Mouse (Mus musculus) bone marrow macrophage, adult 2 months (primary cell): Measurements from ENCODE around the gene Ltbp1.

Experiments
- CTCF ChIP-seq: IDR thresholded peaks from 2 replicates; pipeline ENCODE4 v1.5.1; 2012; ENCODE audit warnings: low read depth, mild to moderate bottlenecking, low read length, moderate library complexity
- POLR2A ChIP-seq: IDR thresholded peaks from 2 replicates; pipeline ENCODE4 v1.6.1; 2012; ENCODE audit warnings: mild to moderate bottlenecking, low read depth, low read length, borderline replicate concordance

DNA sequence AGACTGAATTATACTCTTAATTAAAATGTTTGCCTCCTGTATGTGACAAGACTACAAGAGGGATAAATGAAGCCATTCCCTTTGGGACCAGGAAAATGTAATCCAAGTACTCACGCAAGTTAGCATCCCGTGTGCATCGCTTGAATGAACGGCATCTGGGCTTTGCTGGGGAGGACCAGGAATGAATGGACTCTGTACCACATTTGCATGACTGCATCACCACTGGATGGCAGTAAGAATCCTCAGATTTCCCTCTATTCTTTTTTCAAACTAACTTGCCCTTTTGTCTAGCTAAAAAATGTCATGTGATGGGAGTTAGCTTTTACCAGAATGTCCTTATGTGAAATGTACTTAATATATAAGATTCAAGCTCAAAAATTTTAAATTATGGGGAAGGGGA, 401.0 kb downstream of the Ltbp1 start:
- no peak for TF ChIP-seq CTCF
- TF ChIP-seq POLR2A, result no peak
